Mouse (Mus musculus) stomach, embryonic 15.5 days (tissue): Measurements from ENCODE around the gene Mmel1. TPM values are rescaled to one million over a fixed set of nuclear protein-coding genes. Genes with fewer than 3 reads are reported as not detected.

Experiments used
- ATAC-seq: fragments of 200-750 bp; cut with Nextera tagmentation; 2 replicates; pipeline ENCODE4 v1.8.0; 2017; ENCODE audit warnings: low read depth, moderate number of reproducible peaks, moderate TSS enrichment; ENCODE audit not compliant: insufficient read depth, low FRiP score
- H3K27ac ChIP-seq: fragments of 300-500 bp; sonication (generic); 2 replicates; pipeline ENCODE4 v1.5.1; 2015; ENCODE audit warnings: mild to moderate bottlenecking, inconsistent platforms
- H3K27me3 ChIP-seq: fragments of 300-500 bp; sonication (generic); replicated peaks from 2 replicates; pipeline ENCODE4 v1.6.1; 2015; ENCODE audit warnings: inconsistent platforms
- H3K36me3 ChIP-seq: fragments of 300-500 bp; sonication (generic); 2 replicates; pipeline ENCODE4 v1.6.1; 2015; ENCODE audit warnings: inconsistent platforms
- H3K4me1 ChIP-seq: fragments of 300-500 bp; sonication (generic); 2 replicates; pipeline ENCODE4 v1.6.1; 2015; ENCODE audit warnings: inconsistent platforms
- H3K4me2 ChIP-seq: fragments of 300-500 bp; sonication (generic); 2 replicates; pipeline ENCODE4 v1.6.1; 2015; ENCODE audit warnings: mild to moderate bottlenecking, inconsistent platforms
- H3K4me3 ChIP-seq: fragments of 300-500 bp; sonication (generic); replicated peaks from 2 replicates; pipeline ENCODE4 v1.5.1; 2015; ENCODE audit warnings: inconsistent platforms
- H3K9ac ChIP-seq: fragments of 300-500 bp; sonication (generic); 2 replicates; pipeline ENCODE4 v1.6.1; 2015; ENCODE audit warnings: inconsistent platforms
- H3K9me3 ChIP-seq: fragments of 300-500 bp; sonication (generic); 2 replicates; pipeline ENCODE4 v1.6.1; 2016; ENCODE audit warnings: inconsistent platforms
- WGBS: fragments of 180-500 bp; shearing (Covaris S2); methylation state at CpG from one replicate; pipeline ENCODE4 v1.1.7; 2015; 5-methylcytosine and 5-hydroxymethylcytosine counted together
- polyA plus RNA-seq: library from polyadenylated mRNA; unstranded; fragments of >200 nt; fragmentation: Nextera tagmentation; extraction: Ambion mirVana; gene quantifications from 2 replicates; pipeline ENCODE4 v1.2.1, GENCODE M21; 2015

Mmel1 gene
- polyA plus RNA-seq = 0.21 and 0.23 TPM in 2 replicates

GRCm38 (mm10) chr4:154869440-154869839 is at the start of gene Mmel1:
Gene Mmel1, plus strand, starts transcription at chr4:154869585.
- Histone ChIP-seq H3K27me3 (peaks cover 4% of the 10 kb centered on the region), H3K9me3 (no peaks in the 10 kb centered on the region), H3K27ac (no peak within 1 kb of the TSS), H3K4me1 (peaks cover 10% of the 10 kb centered on the region), H3K4me3 (no peak within 1 kb of the TSS), H3K9ac (no peak within 1 kb of the TSS), H3K36me3 (no peaks in the 10 kb centered on the region), H3K4me2 (no peak within 1 kb of the TSS)
- 80% methylated on average over 7 of the region's 7 CpGs for WGBS
- no peak for ATAC-seq

GRCm38 (mm10) chr4:154825662-154826061 is 43.7 kb upstream of the Mmel1 start:
- 32% methylated on average over 6 of the region's 6 CpGs for WGBS
- Histone ChIP-seq H3K9ac (no peak overlapping the region), H3K4me3 (no peak overlapping the region), H3K36me3 (no peaks in the 10 kb centered on the region), H3K4me2 (no peak overlapping the region), H3K4me1 (no peaks in the 10 kb centered on the region), H3K27me3 (no peaks in the 10 kb centered on the region), H3K27ac (no peak overlapping the region), H3K9me3 (no peaks in the 10 kb centered on the region)
- peak; percentile 41; the same call in 1 of the 2 replicates for ATAC-seq

GRCm38 (mm10) chr4:154826224-154826623 is 43.2 kb upstream of the Mmel1 start:
- Histone ChIP-seq H3K36me3 (no peaks in the 10 kb centered on the region), H3K4me1 (no peaks in the 10 kb centered on the region), H3K4me3 (no peak overlapping the region), H3K27ac (no peak overlapping the region), H3K27me3 (no peaks in the 10 kb centered on the region), H3K9ac (no peak overlapping the region), H3K9me3 (no peaks in the 10 kb centered on the region), H3K4me2 (no peak overlapping the region)
- 54% methylated on average over 7 of the region's 7 CpGs for WGBS
- ATAC-seq = no peak

- no peaks in the 10 kb centered on the region for H3K4me1 ChIP-seq
- no peak for ATAC-seq
These were observed 42.2 kb upstream of the Mmel1 start for GRCm38 (mm10) chr4:154827181-154827580.

GRCm38 (mm10) chr4:154827861-154828610 is 41.3 kb upstream of the Mmel1 start:
- ATAC-seq = no peak
- H3K4me3 ChIP-seq = no peak overlapping the region
- no peak overlapping the region for H3K4me2 ChIP-seq
- no peaks in the 10 kb centered on the region for H3K36me3 ChIP-seq
- no peaks in the 10 kb centered on the region for H3K27me3 ChIP-seq
- no peaks in the 10 kb centered on the region for H3K4me1 ChIP-seq
- 55% methylated on average over 10 of the region's 10 CpGs for WGBS
- H3K9me3 ChIP-seq = no peaks in the 10 kb centered on the region
- H3K9ac ChIP-seq = no peak overlapping the region
- no peak overlapping the region for H3K27ac ChIP-seq

More at GRCm38 (mm10) chr4:154827181-154827580, 42.2 kb upstream of the Mmel1 start:
- H3K4me2 ChIP-seq = no peak overlapping the region
- 87% methylated on average over 7 of the region's 7 CpGs for WGBS
- no peaks in the 10 kb centered on the region for H3K36me3 ChIP-seq
- no peaks in the 10 kb centered on the region for H3K27me3 ChIP-seq
- no peak overlapping the region for H3K27ac ChIP-seq
- no peak overlapping the region for H3K9ac ChIP-seq
- no peak overlapping the region for H3K4me3 ChIP-seq
- no peaks in the 10 kb centered on the region for H3K9me3 ChIP-seq

GRCm38 (mm10) chr4:154831915-154832573 is 37.3 kb upstream of the Mmel1 start:
- 32% methylated on average over 9 of the region's 9 CpGs for WGBS
- Histone ChIP-seq H3K9me3 (no peaks in the 10 kb centered on the region), H3K4me3 (no peak overlapping the region), H3K27ac (no peak overlapping the region), H3K36me3 (no peaks in the 10 kb centered on the region), H3K4me2 (no peak overlapping the region), H3K27me3 (no peaks in the 10 kb centered on the region), H3K4me1 (no peaks in the 10 kb centered on the region), H3K9ac (no peak overlapping the region)
- ATAC-seq = no peak

GRCm38 (mm10) chr4:154836183-154836915 is 33.0 kb upstream of the Mmel1 start:
- Histone ChIP-seq H3K27me3 (no peaks in the 10 kb centered on the region), H3K9me3 (no peaks in the 10 kb centered on the region), H3K4me2 (no peak overlapping the region), H3K9ac (no peak overlapping the region), H3K4me1 (no peaks in the 10 kb centered on the region), H3K36me3 (no peaks in the 10 kb centered on the region), H3K4me3 (no peak overlapping the region), H3K27ac (no peak overlapping the region)
- ATAC-seq = 0 out of 2 replicates have a peak, but pooled peaks have one; percentile 12
- 68% methylated on average over 7 of the region's 7 CpGs for WGBS

- Histone ChIP-seq H3K4me1 (no peaks in the 10 kb centered on the region), H3K36me3 (no peaks in the 10 kb centered on the region), H3K9ac (no peak within 1 kb of the TSS), H3K9me3 (no peaks in the 10 kb centered on the region), H3K27ac (no peak within 1 kb of the TSS), H3K4me3 (no peak within 1 kb of the TSS), H3K4me2 (no peak within 1 kb of the TSS), H3K27me3 (no peaks in the 10 kb centered on the region)
- 48% methylated on average over 2 of the region's 2 CpGs for WGBS
- peak; percentile 45; the same call in 1 of the 2 replicates for ATAC-seq
These were observed 32.2 kb upstream of the Mmel1 start, which contains the start of gene Ttc34 for GRCm38 (mm10) chr4:154837170-154837569. Gene Ttc34, plus strand, starts transcription at chr4:154837459.

- no peak overlapping the region for H3K4me3 ChIP-seq
- H3K27ac ChIP-seq = no peak overlapping the region
- no peaks in the 10 kb centered on the region for H3K4me1 ChIP-seq
- H3K4me2 ChIP-seq = no peak overlapping the region
- no peaks in the 10 kb centered on the region for H3K36me3 ChIP-seq
- H3K27me3 ChIP-seq = no peaks in the 10 kb centered on the region
- ATAC-seq = no peak
- WGBS = 82% methylated on average over 13 of the region's 13 CpGs
- no peak overlapping the region for H3K9ac ChIP-seq
- H3K9me3 ChIP-seq = no peaks in the 10 kb centered on the region
These were observed 30.6 kb upstream of the Mmel1 start for GRCm38 (mm10) chr4:154838741-154839140.

GRCm38 (mm10) chr4:154839406-154839805 is 30.0 kb upstream of the Mmel1 start:
- peak; percentile 71 for ATAC-seq
- no peak overlapping the region for H3K4me2 ChIP-seq
- no peaks in the 10 kb centered on the region for H3K27me3 ChIP-seq
- no peak overlapping the region for H3K9ac ChIP-seq
- H3K4me1 ChIP-seq = no peaks in the 10 kb centered on the region
- no peaks in the 10 kb centered on the region for H3K9me3 ChIP-seq
- H3K27ac ChIP-seq = no peak overlapping the region
- H3K36me3 ChIP-seq = no peaks in the 10 kb centered on the region
- H3K4me3 ChIP-seq = no peak overlapping the region
- WGBS = 52% methylated on average over 11 of the region's 11 CpGs

GRCm38 (mm10) chr4:154852696-154853095 is 16.7 kb upstream of the Mmel1 start:
- WGBS = 86% methylated on average over 1 of the region's 1 CpGs

More at GRCm38 (mm10) chr4:154852696-154853095, 16.7 kb upstream of the Mmel1 start:
- Histone ChIP-seq H3K9ac (no peak overlapping the region), H3K4me1 (peaks cover 5% of the 10 kb centered on the region; the same call in 1 of the 2 replicates), H3K36me3 (no peaks in the 10 kb centered on the region), H3K4me2 (no peak overlapping the region), H3K4me3 (no peak overlapping the region), H3K27me3 (peaks cover 22% of the 10 kb centered on the region), H3K9me3 (no peaks in the 10 kb centered on the region), H3K27ac (no peak overlapping the region)
- no peak for ATAC-seq
